Mouse (Mus musculus): ENCODE data around the gene Zmynd8.

Zmynd8 gene

DNA sequence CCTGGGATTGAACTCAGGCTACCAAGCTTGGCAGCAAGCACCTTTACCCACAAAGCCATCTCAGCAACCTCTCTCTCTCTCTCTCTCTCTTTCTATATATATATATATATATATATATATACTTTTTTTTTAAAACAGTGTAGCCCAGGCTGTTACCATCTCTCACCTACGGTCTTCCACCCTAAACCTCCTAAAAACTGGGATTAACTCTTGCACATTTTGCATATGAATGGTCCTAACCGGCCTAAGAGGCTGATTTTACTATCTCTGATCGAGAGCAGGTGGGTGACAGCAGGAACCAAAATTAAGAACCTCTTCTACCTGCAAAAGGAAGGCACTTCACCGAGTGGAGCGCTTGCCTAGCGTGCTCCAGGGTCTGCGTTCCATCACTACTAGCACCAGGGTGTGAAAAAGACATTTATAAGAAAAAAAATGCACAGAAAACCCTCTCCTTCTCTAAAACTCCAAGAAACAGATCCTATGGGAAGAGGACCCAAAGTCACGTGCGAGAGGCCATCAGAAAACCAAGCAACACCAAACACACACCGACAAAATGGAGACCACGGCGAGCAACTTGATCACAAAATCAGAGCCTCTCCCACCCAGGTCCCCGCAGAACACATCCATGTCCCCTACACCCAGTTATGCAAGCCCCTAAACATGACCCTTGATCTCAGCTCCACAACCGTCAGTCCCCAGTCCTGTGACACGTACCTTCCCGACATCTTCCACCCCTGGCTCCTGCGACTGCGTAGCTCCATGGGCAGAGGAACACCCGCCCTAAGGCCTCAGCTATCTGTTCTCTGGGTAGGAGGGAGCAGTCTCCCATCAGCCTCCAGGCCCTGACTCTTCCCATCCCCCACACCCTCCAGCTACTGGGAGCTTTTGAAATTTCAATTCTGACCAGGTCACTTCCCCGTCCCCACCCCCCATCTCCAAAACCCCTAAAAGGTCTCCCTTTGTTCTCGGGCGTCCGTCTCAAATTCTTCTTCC is at the start of gene Zmynd8:
TSS of gene Zmynd8 (minus strand) at position 815 of the 993 bp plus-strand sequence.
- DNase-seq: no peak

DNA sequence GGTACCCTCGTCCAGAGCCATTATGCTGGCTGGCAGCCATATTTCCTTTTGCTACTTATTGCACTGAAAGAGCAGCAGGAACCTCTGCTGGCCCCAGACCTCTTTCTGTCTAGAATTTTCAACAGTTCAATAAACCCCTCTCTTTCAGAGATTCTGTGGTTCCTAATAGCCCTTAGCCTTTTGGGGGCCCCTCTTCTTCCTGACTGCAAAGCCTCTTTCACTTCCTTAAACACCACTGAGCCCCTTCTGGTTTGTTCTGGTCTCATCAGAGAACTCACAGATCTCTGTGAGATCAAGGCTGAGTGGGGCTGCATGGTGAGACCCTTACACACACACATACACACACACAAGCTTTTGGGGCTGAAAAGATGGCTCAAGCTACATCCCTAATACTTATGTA is 49.2 kb upstream of the Zmynd8 start:
- no peak for DNase-seq

DNA sequence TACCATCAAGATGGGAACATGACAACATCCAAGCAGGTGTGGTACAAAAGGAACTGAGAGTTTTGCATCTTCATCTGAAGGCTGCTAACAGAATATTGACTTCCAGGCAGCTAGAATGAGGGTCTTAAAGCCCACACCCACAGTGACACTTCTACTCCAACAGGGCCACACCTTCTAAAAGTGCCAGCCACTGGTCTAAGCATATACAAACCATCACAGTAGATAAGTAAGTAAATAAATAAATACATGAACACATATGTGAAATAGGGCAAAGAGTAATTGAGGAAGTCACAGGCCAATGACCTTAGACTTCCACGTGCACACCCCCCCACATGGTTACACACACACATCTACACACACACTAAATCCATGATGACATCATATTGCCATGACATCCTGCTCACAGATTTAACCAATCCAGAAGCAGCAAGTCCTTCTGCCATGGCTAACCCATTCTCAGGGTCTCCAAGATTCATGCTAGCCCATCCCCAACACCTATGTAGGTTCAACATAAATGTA is 47.3 kb upstream of the Zmynd8 start:
- DNase-seq: no peak

DNA sequence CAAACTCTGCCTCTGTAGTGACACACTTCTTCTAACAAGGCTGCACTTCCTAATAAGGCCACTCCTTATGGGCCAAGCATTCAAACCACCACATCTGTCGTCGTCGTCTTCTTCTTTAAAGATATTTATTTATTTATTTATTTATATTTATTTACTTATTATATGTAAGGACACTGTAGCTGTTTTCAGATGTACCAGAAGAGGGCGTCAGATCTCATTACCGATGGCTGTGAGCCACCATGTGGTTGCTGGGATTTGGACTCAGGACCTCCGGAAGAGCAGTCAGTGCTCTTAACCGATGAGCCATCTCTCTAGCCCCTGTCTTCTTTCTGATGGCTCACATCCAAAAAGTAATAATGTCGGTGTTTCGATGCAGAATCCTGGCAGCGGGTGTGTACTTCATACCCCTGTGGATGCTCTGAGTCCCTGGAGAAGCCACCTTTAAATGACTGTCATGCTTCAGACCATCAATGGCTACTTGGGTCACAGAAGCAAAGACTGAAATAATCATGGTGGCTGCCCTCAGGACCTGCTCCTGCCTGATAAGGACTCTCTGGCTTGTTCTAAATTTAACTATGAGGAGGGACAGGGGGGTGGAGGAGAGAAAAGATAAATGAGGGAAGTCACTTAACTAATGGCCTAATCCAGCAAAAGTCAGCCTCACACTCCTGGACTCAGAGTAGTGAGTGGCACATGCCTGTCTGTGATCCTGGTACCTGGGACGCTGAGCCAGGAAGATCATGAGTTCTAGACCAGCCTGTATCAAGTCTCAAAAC is 45.9 kb upstream of the Zmynd8 start:
- DNase-seq: no peak

DNA sequence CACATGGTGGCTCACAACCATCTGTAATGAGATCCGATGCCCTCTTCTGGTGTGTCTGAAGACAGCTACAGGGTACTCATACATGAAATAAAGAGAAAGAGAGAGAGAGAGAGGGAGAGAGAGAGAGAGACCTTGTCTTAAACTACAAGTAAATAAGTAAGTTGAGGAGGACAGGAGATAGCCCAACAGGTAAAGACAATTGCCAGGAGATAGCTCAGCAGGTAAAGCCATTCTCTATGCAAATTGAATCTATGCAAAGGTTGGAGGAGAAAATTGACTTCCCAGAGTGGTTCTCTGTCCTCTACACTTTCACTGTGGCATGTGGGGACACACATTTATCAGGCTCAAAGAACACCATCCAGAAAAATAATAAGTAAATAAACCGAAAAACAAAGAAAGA is 44.3 kb upstream of the Zmynd8 start:
- DNase-seq: no peak

DNA sequence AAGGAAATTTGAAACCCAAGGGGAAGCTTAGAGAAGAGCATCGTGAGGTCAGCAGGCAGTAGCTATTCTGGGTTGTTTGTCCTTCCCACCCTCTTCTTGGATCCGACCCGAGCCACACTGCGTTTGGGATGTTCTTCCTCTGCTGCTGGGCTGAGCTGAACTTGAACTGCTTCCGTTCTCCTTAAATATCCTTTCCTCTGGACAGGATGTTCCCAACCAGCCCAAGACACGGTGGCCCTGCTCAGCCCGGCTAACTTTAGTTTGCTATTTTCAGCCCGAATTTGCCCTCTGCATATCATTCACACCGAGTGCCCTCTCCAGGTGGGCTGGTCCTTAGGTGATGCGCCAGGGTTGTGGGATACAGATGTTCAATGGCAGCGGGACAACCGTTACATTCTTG is 37.3 kb upstream of the Zmynd8 start:
- peak; percentile 99 for DNase-seq

DNA sequence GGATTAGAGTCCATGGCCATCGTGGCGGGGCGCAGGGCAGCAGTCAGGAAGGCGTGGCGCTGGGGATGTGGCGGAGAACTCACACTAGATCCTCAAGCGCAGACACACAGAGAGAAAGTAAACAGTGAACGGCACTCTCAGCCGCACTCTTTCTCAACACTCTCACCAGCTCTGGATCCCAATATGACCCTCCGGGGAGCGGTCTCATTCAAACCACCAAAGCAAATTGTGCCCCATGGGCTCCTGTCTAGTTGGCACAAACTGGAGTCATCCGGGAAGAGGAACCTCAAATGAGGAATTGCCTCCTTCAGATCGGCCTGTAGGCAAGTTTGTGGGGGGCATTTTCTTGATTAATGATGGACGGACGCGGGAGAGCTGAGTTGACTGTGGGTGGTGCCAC is 28.9 kb upstream of the Zmynd8 start:
- peak; percentile 96 for DNase-seq

DNA sequence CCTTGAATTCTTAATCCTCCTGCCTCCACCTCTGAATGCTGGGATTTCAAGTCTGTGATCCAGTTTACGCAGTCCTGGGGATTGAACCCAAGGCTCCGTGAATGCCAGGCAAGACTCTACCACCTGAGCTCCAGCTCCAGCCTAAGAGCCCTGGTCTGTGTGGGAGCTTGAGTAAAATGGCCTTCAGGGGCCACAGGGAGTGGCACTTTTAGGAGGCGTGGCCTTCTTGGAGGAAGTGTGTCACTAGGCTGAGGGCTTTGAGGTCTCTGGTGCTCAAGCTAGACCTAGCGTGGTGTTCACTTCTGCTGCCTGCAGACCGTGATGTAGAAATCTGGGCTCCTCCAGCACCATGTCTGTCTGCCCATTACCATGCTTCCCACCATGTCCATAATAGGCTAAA is 27.4 kb upstream of the Zmynd8 start:
- DNase-seq: no peak

DNA sequence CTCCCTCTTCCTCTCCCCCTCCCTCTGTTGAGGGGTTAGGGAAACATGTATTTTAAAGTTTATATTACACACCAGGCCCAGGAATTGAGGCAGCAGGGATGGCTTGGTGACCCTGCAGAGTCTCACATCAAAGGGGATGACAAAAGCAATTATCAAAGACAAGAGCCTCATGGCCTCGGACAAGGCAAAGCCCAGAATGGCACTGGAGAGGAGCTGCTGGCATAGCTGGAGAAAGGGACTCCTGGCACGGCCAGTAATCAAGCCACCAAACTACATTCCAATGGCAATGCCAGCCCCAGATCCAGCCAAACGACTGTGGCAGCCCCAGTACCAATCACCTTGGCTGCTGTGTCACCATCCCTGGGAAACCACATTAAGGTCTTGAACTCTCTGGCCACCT is 26.3 kb upstream of the Zmynd8 start:
- no peak for DNase-seq

DNA sequence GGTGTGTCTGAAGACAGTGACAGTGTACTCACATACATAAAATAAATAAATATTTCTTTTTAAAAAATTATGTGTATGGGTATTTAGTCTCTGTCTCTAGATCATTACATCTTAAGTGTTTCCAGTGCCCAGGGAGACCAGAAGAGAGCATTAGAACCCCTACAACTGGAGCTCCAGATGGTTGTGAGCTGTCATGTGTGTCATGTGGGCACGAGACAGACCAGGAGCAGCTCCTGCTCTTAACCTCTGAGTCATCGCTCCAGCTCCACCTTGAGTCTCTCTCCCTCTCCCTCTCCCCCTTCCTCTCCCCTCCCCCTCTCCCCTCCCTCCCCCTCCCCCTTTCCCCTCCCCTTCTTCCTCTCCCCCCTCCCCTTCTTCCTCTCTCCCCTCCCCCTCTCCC is 25.9 kb upstream of the Zmynd8 start:
- no peak for DNase-seq

DNA sequence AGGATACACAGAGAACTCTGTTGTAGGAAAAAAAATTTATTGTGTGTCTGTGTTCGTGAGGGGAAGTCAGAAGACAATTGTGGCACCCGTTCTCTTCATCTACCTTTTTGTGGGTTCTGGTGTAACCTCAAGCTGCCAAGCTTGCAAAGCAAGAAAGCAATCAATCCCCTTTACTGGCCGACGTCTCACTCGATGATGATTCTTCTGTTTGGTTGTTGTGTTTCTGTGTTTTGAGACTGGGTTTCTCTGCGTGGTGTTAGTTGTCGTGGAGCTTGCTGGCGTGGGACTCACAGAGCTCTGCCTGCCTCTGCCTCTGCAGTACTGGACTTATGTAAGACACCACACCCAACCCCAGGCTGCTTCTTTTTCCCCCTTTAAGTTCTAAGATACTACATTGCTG is 24.9 kb upstream of the Zmynd8 start:
- DNase-seq: peak; percentile 86

DNA sequence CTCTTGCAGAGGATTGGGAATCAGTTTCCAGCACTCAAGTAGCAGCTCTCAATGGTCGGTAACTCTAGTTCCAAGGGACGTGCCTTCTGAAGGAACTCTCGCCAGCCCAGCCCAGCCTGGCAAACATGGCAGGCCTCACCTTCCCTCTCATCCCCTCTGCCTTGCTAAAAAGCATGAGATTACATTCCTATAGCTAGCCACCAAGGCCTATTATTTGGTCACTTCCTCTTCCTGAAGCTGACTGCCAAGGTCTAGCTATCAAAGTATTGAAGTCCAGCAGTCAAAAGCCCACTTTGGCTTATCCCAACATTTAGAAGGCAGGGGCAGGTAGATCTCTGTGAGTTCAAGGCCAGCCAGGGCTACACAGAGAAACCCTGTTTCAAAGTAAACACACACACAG is 24.2 kb upstream of the Zmynd8 start:
- DNase-seq: no peak

DNA sequence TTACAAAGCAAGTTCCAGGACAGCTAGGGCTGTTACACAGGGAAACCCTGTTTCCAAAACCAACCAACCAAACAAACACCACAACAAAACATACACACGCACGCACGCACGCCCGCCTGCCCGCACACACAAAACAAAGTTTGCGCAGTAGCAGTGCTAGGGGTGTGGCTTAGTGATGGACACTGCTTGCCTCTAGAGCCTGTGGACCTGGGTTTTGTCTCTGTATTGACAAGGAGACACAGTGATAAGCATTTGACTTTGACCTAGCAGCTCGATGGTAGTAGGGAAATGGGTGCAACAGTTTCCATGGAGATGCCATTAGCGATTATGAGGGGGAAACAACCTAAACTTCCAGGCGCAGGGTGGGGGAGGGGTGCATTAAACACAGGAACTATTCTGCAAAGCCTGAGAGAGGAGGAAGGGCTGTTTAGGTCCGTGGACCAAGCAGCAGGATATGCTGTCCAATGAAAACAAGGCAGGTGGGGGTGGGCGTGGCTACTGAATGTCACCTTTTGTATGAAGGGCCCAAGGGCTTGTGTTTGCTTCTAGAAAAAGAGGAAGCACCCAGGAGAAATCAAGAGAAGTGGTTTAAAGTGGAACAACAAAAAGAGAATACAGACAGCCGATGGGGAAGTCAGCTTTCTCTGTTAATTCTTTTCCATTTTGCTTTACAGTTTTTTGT is 23.4 kb upstream of the Zmynd8 start:
- peak; percentile 89 for DNase-seq

DNA sequence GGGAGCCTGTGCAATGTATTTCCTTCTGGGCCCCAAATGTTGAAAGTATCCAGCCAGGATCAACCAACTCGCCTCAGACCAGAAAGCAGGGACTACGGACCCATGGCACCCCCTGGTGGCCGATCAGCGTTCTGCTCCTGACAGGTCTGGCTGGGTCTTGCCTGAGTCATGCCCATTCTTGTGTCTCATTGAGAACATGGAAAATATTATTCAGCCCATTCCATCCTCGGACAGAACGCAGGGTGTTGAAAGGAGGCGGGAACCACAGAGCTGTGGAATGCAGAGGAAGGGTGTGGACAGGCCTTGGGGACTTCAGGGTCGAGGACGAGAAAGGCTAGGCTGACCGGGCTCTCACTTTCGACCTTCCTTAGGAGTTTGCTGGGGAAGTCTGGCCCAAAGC is 15.5 kb upstream of the Zmynd8 start:
- peak; percentile 99 for DNase-seq

DNA sequence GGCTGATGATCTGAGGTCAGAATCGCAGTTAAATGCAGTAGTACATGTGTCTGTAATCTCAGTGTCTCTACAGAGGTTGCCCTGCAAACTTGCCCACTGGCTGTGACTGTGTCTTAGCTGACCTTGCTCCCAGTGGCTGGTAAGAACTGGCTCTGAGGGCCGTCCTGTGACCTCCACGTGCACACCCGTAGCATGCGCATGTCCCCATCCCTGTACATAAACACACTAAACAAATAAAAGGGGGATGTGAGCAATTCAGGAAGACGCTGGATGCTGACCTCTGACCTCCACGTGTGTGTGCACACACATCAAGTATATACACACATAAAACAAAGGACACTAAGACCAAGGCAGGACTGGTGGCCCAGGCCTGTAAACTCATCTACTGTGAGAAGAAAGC is 14.3 kb upstream of the Zmynd8 start:
- peak; percentile 94 for DNase-seq

DNA sequence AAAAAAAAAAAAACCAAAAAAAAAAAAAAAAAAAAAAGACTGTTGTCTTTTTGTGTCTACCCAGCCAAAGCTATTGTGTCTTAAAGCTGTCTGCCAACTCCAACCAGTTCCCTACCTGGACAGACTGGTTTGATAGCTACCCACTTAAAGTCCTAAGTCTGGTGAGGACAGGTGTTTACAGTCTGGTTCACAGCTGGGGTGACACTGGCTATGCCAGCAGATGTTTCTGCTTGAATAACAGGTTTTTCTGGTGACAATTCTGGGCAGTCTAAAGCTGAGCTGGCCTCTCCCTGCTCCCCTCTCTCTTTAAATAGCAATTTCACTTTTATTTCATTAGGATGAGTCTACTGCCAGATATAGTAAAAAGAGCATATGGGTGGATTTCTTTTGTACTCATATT is 10.9 kb upstream of the Zmynd8 start:
- no peak for DNase-seq

DNA sequence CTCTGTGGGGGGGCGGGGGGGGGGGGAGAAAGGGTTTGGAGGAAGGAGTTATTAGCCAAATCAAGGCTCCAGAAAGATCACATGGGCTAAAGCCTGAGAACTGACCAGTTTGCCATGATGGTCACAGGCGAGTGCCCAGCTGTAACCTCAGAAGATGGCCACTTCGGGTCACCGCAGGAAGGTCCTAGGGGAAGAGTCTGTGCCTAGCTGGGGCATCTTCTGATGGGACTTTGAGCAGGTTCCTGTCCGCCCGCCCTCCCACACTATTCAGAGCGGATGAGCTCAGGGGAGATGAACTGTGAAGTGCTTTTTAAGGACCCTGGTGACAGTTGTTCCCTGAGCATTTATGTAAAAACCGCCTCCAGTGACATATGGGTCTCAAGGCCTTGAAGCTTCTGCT is 8.4 kb upstream of the Zmynd8 start:
- no peak for DNase-seq

DNA sequence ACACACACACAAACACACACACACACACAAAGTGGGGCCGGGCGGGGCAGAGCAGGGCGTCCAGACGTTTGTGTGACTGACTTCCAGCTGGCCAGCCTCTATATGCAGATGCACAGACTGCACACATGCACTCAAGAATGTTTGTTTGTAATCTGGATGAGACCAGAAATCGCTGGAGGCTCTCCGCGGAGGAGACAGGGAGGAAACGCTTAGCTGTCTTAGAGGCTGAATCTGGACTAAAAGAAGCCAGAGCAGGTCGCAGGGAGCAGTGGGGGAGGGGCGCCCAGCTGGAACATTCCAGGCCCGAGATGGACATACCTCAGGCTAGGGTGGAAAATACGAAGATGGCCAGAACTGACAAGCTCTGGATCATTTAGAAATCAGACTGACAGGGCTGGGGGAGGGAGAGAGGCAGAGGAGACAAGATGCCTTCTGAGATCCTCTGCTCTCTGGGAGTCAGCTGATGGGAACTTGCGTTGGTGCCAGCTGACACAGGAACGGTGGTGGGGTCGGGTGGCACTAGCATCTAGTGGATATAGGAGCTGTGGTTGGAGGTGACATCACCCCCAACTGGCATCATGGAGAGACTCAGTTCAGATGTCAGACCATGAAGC is 7.6 kb upstream of the Zmynd8 start:
- peak; percentile 94 for DNase-seq

DNA sequence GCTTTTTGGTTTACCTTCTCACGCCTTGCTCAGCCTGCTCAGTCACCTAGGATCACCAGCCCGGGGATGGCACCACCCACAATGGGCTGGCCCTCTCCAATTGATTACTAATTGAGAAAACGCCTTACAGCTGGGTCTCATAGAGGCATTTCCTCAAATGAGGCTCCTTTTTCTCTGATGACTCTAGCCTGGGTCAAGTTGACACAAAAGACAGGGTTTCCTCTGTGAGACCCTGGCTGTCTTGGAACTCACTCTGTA is 2.2 kb upstream of the Zmynd8 start:
- no peak for DNase-seq

DNA sequence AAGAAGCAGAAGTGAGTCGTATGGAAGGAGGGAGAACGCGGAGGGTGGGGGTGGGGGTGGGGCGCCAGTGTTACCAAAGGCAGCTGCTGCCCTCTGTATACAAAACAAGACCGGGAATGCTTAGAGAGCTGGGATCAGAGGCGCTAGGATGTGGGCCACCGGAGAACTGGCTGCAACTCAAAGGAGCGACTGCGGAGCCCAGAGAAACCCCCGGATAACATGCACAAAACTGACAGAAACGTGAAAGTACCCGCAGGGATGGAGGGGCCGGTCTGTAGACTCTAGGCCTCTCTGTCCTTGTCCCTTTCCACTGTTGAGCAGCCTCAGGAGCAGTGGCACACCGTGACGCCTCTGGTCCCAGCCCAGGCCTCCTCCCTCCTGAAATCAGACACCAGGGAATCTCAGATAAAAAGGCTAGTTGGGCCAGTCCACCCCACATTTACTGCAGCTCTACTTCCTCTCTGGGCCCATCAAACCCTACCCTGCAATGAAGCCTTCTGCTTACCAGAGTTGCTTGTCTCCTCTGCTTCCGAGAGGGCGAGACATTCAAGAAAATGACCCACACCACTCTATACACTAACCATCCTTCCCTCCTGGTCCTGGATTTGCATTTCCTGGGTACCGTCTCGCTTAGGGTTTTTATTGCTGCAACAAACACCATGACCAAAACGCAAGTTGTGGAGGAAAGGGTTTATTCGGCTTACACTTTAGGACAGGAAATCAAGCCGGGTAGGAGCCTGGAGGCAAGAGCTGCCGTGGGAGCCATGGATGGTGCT is 1.7 kb upstream of the Zmynd8 start:
- DNase-seq: no peak

DNA sequence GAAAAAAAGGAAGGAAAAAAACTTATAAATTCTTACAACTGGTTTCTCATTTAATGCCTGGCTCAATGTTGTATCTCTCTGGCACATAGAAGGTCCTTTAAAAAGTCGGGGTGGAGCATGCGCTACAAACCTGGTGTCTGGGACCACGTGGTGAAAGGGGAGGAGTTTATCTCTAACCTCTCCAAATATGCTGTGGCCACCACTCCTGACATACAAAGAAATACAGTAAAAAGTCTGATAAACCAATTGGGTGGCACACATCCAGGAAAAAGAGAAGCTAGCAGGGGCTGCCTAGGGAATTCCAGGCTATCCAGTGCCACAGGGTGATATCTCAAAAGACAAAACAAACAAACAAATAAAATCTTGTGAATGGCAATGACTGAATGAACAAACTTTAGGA is 1.1 kb upstream of the Zmynd8 start:
- DNase-seq: no peak

DNA sequence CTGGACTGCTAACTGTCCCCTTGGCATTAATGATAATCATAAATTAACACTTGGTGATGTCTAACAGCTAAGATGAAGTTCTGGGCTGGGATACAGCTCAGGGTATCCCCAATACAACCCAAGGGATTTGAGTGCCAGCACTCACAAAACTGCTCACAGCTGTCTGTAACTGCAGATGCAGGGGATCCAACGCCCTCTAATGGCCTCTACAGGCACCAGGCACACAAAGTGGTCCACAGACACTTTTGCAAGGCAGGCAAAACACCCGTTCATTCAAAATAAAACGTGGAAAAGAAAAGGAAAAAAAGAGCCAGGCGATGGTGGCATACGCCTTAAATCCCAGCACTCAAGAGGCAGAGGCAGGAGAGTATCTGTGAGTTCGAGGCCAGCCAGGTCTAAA is 658 bp upstream of the Zmynd8 start:
- no peak for DNase-seq

Measured in heart, adult 11 months (tissue).